Mouse (Mus musculus) kidney, postnatal 4 days (tissue): ENCODE results near the gene Aebp1.
"Not testable (repeated sequence)": the region's sequence is repeated elsewhere in the genome, so short reads cannot be mapped to it uniquely, and the experiment has no call there.

Experiments used
- DNase-seq, 2 experiments: peaks; one replicate each; pipeline ENCODE4 v3.0.0; 2021; ENCODE audit warnings: mixed read lengths in 2 of 2

The Aebp1 gene

DNA sequence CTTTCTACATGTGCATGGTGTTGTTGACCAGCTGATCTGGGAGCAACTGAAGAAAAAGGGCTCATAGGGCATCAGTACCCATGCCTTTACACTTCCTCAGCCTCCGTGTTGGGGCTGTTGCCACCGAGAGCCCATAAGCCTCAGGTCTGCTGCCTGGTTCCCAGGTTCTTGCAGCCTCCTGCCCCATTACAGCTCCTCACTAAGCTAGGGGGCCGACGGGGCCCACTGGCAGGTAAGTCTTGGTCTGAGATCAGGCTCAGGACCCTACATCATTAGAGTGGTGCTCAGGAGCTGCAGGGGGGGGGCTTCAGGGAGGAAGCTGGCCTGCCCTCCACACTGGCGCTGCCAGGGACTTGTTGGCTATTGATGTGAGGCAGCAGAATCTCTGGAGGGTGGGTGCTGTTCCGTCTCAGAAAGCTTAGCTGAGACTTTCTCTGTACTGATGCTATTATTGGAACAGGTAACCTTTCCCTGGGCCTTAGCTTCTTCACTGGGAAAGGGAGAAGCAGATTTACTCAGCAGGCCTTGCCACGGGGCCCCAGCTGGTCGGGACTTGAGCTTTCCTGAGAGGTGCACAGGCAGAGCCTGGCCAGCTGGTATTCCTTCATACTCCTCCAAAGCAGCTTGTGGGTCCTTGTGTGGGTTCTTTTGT, 5.1 kb upstream of the Aebp1 start:
- DNase-seq: no peak

DNA sequence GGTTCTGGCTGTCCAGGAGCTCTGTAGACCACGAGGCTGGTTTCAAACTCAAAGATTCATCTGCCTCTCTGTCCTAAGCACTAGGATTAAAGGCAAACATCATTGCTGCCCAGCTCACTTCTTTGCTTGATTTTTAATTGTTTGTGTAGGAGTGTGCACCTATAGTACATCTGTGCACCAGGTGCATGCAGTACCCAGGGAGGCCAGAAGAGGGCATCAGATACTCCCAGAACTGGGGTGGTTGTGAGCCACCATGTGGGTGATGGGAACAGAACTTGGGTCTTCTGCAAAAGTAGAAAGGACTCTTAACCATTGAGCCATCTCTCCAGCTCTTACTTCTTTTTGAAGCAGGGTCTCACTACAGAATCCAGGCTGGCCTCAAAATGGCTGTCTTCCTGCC, 3.0 kb upstream of the Aebp1 start:
- no peak for DNase-seq

DNA sequence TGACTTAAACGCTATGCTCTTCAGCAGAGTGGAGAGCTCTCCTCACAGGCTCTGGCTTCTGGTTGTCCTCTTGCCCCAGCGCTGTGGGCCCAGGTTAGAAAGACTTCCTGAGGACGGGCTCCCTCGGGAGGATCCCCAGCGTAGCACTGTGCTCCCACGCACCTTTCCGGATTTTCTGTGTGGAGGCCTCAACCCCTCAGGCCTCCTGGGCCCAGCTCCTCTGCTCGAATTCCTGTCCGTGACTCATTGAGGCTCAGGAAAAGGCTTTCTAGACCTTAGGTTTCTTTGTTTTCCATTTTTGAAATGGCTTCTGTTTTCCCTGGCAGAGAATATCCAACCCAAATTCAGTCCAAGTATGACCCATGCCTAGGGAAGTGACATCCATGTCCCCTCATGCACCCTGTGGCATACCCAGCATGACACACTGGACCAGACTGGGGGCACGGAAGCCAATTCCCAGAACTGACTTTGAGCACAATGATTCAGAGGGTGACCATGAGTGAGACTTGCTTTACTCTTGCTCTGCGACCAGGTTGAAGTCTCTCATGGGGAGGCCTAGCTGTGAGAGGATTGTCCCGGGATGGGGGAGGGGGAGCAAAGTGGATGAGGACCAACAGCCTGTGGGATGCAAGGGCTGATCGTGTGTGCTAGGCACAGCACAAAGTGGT, 1.7 kb upstream of the Aebp1 start:
- no peak for DNase-seq

DNA sequence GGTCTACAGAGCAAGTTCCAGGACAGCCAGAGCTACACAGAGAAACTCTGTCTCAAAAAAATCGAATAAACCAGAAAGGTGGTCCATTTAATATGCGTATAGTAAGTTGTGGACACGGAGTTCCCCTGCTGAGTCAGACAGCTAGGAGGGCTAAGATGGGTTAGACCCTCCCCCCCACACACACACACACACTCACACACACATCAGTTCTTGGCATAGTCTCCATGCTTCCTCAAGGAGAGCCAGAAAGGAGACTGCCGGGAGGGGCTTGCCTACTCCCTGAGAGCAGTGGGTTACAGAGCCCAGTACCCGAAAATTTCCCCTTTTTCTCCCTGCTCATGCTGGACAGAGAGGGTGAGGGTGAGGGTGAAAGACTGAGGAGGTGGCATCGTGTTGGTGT, 1.1 kb upstream of the Aebp1 start:
- no peak for DNase-seq

DNA sequence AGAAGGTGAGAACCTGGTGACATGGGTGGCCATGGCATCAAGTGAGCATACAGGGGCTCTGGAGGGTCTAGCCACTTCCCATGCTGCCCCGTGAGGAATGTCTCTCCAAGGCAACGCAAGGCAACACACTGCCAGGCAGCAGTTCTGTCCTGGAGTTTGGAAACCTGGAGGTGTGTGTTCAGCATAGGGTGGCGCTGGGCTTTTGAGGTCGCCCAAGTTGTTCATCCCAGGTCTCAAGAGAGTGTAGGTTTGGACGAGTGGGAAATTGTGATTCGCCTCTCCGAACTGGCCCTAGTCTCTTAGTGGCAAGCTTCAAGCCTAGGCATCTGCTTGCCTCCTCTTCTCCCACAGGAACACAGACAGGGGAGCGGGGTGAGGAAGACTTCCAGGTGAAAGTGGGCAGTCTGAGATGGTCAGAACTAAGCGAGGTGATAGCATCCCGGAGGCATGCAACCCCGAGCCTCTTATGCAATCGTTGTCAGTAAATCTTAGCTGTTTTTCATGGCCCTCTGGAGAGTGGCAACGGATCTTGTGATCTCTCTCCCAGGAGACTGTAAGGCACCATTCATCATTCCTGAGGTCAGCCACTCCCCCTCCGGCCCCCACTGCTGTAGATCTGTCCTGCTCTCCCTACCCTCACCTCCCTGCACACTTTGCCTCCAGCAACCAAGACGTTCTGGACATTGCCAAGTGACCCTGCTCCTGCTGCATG, 803 bp downstream of the Aebp1 start:
- DNase-seq: peak; percentile 59 to 70

DNA sequence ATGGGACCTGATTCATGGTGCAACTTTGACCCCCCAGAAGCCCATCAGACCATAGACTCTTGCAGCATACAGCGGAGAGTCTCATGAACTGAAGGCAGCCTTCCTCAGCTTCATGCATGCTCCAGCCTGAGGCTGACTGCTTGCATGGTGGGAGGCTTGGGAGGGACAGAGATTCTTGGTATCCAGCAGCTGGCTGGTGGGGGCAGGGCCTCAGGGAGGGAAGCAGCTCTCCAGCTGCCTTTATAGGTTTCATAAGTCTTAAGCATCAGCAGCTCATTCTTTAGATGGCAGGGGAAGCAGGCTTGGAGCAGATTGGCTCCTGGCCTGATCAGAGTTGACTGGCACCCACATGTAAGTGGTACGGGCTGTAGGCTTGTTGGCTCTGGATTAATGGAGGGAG, 5.4 kb downstream of the Aebp1 start:
- DNase-seq: peak; percentile 54 to 65

DNA sequence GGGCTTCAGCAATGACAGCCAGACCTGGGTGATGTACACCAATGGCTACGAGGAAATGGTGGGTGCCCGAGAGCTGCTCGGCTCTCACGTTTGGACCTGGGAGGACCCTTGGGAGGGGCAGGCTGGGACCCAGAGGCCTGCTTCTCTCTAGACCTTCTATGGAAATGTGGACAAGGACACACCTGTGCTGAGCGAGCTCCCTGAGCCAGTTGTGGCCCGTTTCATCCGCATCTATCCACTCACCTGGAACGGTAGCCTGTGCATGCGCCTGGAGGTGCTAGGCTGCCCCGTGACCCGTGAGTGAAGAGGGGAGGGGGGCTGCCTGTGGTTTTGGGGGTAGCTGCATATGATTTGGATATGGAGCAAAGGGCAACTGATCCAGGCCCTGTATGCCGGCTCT, 6.6 kb downstream of the Aebp1 start:
- peak in 1 of 2 experiments; percentile 46 for DNase-seq

DNA sequence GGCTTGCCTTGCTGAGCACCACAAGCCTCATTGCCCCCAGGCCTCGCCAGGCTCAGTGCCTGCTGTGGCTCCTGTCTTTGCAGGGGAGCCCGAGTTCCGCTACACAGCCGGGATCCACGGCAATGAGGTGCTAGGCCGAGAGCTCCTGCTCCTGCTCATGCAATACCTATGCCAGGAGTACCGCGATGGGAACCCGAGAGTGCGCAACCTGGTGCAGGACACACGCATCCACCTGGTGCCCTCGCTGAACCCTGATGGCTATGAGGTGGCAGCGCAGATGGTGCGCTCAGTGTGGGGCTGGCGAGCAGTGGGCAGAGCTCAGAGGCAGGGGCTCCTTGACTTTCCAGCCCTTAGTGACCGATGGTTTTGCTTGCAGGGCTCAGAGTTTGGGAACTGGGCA, 7.6 kb downstream of the Aebp1 start:
- no peak for DNase-seq

DNA sequence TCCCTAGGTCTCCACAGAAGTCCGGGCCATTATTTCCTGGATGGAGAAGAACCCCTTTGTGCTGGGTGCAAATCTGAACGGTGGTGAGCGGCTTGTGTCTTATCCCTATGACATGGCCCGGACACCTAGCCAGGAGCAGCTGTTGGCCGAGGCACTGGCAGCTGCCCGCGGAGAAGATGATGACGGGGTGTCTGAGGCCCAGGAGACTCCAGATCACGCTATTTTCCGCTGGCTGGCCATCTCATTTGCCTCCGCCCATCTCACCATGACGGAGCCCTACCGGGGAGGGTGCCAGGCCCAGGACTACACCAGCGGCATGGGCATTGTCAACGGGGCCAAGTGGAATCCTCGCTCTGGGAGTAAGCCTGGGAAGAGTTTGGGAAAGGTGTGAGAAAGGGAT, 8.3 kb downstream of the Aebp1 start:
- DNase-seq: no peak

DNA sequence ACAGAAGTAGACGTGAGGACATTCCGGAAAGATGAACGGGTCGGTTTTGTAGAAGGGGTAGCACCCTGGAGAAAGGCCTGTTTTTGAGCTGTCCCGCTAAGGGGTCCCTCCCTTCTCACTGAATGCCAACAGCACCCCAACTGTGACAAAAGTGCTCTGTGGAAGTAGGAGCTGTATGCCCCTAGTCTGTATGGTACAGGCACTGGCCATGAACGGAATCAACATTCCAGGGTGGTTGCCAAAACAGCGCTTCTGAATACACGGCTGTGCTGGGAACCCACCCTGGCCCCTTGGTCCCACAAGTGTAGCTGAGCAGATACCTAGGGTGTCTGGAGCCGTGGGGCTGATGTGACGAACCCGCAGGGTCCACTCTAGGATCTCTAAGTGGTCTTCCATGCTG, 11.0 kb downstream of the Aebp1 start:
- DNase-seq: no peak

DNA sequence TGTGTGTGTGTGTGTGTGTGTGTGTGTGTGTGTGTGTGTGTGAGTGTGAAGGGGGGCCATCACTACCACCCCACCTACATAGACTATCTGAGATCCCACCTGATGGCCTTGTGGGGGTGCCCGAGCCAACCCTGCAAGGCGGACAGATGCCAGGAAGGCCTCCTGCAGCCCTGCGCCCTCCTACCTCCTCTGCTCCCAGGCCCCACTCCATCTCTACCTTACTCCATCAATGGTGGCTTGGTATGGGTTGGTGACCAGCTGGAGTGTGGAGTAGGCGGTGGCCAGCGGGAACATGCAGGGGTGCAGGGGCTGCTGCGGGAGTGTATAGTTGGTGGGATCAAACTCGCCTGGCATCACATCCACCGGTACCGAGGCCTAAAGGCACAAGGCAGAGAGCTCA, 11.4 kb downstream of the Aebp1 start:
- no peak for DNase-seq

DNA sequence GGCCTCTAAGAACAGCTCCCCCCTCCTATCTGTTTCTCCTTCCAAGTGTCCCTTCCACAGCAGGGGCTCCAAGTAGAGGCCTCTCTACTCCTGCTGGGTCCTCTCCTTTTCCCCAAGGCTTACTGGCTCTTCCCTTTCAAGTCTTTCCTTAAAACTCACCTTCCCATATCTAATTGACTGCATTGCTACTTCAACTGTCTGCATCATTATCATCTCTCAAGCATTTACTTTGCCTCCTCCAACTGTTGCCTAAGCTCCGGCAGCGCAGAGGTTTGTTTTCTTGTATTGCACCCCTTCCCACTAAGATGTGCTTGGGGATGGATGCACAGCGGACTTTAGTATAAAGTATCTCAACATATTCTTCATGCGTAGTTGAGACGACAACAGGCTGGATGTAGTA, 15.7 kb downstream of the Aebp1 start:
- no peak for DNase-seq

DNA sequence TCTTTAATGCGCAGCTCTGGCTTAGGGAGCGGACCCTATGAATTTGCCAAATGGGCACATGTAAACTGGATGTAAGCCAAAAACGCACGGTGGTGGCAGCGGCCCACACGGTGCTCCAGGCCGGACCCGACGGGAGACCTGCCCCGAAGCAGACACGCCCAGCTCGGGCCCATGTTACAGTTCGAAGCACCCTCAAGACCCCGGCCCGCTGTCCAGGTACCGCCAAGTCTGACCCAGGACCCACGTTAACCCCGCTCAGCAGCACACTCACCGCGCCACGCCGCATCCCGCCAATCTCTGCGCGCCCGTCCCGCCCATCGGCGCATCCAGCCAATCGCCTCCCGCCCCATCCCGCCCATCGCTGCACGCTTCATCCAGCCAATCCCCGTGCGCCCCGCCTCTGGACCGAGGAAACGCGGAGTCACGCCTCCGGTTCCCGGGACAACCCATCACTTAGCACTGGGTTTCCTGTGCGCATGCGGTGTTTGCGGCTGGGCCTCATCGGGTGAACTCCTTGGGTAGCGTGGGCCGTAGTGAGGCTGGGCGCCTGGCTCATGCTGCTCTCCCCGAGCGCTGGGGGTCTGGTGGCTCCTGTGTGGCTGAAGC, 16.3 kb downstream of the Aebp1 start, which contains the start of gene Pold2:
Pold2 (minus strand) TSS at position 372 of the 606 bp plus-strand sequence.
- peak; percentile 98 to 99 for DNase-seq

DNA sequence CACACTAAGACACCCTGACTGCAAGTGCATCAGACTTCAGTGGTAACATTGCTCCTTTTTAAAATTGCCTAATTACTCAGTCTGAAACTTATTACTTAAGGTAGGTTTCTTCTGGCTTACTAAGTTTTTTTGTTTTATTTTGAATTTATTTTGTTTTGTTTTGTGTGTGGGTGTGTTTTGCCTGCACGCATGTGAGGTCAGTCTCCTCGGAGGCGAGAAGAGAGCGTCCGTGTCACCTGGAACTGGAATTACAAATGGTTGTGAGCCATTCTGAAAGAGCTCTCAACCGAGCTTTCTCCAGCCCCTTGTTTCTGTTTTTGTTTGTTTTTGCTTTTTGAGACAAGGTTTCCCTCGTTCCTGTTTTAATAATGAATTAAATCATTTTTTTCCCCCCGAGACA, 16.9 kb downstream of the Aebp1 start:
- DNase-seq: no peak

DNA sequence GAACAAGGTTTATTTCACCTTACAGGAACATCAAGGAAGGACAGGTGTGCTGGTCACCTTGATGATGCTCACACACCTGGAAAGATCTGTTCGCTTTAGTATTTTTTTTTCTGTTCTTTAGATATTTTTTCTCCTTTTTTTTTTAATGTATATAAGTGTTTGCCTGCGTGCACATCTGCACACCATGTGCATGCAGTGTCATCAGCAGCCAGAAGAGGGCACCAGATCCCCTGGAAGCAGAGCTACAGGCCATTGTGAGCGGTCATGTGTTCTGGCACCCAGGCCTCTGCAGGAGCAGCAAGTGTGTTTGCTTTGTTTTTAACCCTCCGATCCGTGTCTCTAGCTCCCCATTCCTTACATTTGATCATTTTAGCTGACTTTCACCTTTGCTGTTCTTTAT, 18.2 kb downstream of the Aebp1 start:
- DNase-seq: peak; percentile 82 to 83

DNA sequence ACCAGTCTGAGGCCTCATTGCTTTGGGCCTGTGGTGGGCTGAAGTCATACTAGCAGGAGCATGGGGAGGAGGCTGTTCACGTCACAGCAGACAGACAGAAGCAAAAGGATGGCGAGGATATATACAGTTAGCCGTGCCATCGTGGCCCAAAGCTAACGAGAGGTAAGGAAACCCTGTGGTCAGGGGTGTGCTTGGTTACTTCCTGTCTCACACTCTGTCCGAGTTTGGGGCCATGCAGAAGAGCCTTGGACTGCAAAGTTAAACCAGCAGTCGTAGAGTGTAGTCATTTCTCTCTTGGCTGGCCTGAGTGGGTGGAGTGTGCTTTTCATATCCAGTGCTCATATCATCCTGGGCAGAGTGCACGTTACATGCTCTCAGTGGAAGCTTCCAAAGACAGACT, 20.8 kb downstream of the Aebp1 start:
- no peak for DNase-seq

DNA sequence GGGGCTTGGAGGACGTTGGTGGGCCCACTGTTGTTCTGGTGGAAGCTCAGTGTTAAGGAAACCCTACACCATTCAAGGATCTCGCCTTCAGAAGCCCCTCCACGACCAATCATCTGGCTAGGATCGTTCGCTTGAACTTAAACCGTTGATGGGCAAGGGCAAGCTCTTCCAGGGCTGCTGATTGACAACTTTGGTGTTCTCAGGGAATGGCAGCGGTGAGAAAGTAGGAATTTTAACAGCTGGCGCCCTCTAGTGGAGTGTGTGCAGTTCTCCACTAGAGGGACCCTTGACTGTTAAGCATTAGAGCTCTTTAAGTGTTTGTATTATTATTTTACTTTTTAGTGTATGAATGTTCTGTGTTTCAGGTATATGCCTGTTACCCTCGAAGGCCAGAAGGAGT, 24.4 kb downstream of the Aebp1 start:
- peak; percentile 76 to 79 for DNase-seq

DNA sequence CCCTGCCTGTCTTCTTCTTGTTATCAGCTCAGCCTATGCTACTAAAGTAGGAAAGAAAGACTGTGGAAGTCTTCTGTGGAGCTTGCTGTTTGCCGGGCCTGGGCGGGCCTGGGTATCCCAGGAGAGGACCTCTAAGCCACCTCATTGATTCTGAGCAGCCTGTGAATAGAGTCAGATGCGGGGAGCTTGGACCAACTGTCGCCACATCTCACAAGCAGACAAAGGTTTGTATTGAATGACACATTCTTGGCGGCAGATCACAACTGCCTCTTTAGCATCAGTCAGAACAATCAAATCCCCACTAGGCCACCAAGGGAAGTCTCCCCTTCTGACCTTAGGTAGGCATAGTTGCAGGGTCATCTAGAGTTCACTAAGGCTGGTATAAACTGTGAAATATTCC, 25.5 kb downstream of the Aebp1 start:
- no peak for DNase-seq

DNA sequence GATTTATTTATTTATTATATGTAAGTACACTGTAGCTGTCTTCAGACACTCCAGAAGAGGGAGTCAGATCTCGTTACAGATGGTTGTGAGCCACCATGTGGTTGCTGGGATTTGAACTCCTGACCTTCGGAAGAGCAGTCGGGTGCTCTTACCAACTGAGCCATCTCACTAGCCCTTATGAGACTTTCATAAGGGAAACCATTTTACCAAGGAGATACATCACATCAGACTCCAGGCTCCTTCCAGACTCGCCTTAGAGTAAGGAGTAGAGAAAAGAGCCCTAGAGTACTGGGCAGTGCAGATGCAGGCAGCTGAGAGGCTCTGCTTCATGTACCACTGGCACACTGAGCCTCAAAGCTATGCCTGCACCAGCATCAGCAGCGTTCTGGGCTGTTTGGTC, 26.8 kb downstream of the Aebp1 start:
- not testable (repeated sequence) for DNase-seq

DNA sequence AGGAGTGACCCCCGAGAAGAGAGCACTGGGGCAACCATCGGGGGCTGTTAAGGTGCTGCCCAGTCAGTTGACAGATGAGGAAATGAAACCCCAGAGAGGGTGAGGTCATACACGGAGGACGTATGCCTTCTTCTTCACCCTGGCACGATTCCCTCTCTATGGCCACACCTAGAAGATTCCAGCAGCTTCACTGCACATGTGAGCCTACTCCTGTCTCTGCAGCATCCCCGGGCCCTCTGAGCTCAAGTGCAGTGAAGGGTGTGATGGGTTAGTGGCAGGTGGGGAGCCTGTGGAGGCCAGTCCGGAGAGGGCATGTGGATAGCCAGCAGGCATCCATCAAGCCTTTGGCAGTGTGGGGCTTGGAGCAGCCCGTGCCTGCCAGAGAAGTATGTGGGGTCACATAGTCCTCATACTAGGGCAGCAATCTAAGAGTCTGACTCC, 30.4 kb downstream of the Aebp1 start:
- peak; percentile 70 to 80 for DNase-seq

DNA sequence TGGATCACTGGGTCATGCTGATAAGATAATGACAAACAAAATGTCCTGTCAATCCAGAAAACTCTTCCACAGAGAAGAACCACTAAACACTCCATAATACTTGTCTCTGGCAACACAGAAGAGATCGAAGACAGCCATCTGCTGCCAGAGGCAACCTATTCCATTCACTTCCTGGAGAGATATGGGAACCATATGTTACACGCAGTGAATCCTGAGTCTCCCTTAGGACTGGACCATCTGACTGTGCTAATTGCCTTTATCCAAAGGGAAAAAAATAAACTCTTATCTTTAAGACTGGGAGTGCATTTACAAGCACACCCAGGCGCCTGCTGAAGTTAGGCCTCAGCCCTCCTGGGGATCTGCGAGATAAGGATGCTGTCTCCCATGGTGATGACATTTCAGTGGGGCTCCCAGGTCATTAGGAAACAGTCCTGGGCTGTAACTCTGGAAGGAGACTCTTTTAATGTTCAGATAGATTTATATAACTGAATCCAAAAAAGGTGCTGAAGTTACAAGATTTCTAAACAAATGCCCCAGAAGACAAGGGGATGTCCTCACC, 31.1 kb downstream of the Aebp1 start:
- no peak for DNase-seq

DNA sequence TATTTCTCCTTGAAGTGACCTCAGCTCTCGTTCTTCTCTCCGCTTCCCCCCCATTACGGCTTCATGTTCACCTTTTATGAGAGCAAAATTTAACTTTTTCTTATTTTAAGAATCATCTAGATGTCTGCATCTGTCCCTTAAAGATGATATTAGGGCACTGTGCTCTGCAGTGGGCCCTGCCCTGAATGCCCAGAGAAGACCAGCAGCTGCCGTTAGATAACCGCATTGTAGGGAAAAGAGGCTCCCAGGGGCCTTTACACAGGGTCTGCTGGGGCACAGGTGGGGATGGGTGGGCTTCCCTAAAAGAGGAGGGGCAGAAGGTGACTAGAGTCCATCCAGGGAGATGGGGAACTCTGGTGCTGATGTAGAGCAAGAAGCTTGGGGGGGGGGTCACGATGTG, 32.1 kb downstream of the Aebp1 start:
- no peak for DNase-seq

DNA sequence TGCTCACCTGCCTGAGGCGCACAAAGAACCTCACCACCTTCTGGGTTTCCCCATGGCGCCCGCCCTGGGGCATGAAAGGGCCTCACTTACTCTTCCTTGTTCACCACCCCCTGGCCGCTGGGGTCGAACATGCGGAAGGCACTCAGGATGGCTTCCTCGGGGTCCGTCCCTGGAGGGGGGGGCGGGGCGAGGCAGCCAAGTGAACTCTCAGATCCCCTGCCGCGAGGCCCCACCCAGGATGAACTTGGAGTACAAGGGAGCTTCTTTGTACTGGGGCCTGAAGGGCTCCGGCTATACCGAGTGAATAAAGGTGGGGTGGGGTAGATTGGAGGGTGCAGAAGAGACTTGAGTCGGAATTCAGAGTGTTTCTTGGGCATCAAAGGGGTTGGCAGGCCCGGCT, 35.5 kb downstream of the Aebp1 start:
- DNase-seq: peak in 1 of 2 experiments; percentile 34
